14 mouse cellular contexts compared by ENCODE assay signal in genomic region chr1:146657214-146657613, GRCm38 (mm10).
DNase-seq lines count a peak whose midpoint lies in the region; ATAC-seq lines count a peak whose summit lies in the region.
"Had no signal": no experiment of that assay in that cellular context is flagged by ENCODE, and none has a peak within 500 bp of the region (broad histone marks: within the 10 kb centered on the region; RNA-seq: fewer than 3 reads in every experiment).

No protein-coding gene starts in this region.

- intact Hi-C loops in left cerebral cortex, postnatal 10 days (cut with DNase I): no loop called here

- ATAC-seq in forebrain, embryonic 15.5 days (replicated peaks): peak; percentile 75
- ATAC-seq in megakaryocyte progenitor cell, adult 5-6 weeks (replicated peaks; ENCODE audit: poor library complexity): no peak

- H3K4me3 ChIP-seq in forebrain, embryonic 15.5 days: no peak overlapping the region
- H3K4me3 ChIP-seq: erythroblast, embryonic 14.5 days; kidney, embryonic 15.5 days; myocyte had no signal

- H3K4me2 ChIP-seq in forebrain, embryonic 15.5 days (replicated peaks): no peak overlapping the region
- H3K4me2 ChIP-seq: kidney, embryonic 15.5 days; liver, embryonic 11.5 days had no signal

- no peaks in the 10 kb centered on the region for H3K36me3 ChIP-seq in forebrain, embryonic 15.5 days
- H3K36me3 ChIP-seq: kidney, embryonic 15.5 days had no signal

- 22% methylated on average over 4 of the region's 4 CpGs for WGBS in forebrain, embryonic 15.5 days

- 0 out of 2 replicates have a peak, but pooled peaks cover 2% of the 10 kb centered on the region for H3K4me1 ChIP-seq in forebrain, embryonic 15.5 days
- H3K4me1 ChIP-seq: kidney, embryonic 15.5 days had no signal

- H3K9ac ChIP-seq in forebrain, embryonic 15.5 days (replicated peaks): no peak overlapping the region
- H3K9ac ChIP-seq: kidney, embryonic 15.5 days had no signal

- H3K27me3 ChIP-seq in forebrain, embryonic 15.5 days: no peaks in the 10 kb centered on the region
- H3K27me3 ChIP-seq: kidney, embryonic 15.5 days had no signal

- H3K27ac ChIP-seq in forebrain, embryonic 15.5 days (replicated peaks): no peak overlapping the region
- H3K27ac ChIP-seq: kidney, embryonic 15.5 days had no signal

- no peaks in the 10 kb centered on the region for H3K9me3 ChIP-seq in forebrain, embryonic 15.5 days
- H3K9me3 ChIP-seq: kidney, embryonic 15.5 days had no signal

- DNase-seq in layer of hippocampus, adult 11-12 months (ENCODE audit: low spot score): peak; percentile 51
- no peak for DNase-seq in layer of hippocampus, postnatal 25 days (ENCODE audit: extremely low spot score in 1 of 2, low spot score in 1 of 2)
- DNase-seq in cerebellum, adult 8-10 months: peak; percentile 34
- peak; percentile 66 for DNase-seq in retina, embryonic 14.5 days (ENCODE audit: low spot score)
- DNase-seq in neural tube, embryonic 10.5 days (ENCODE audit: extremely low spot score, low spot score): no peak
- no peak for DNase-seq in left cerebral cortex, postnatal 10 days (ENCODE audit: extremely low spot score in 1 of 2, low spot score in 2 of 2)
- DNase-seq: heart, adult 18-20 months; thymus, postnatal 14 days had no signal

Comparison
In these comparisons a context has a peak if more than half of its experiments do, and no peak if none do; other contexts are left out.
1. DNase-seq: peak in layer of hippocampus, adult 11-12 months (single experiment), cerebellum, adult 8-10 months (single experiment) and retina, embryonic 14.5 days (single experiment); none in layer of hippocampus, postnatal 25 days (0 of 2), neural tube, embryonic 10.5 days (single experiment) and left cerebral cortex, postnatal 10 days (0 of 2).